Mouse (Mus musculus) common myeloid progenitor, adult 5-6 weeks (primary cell): ENCODE results near the gene Tnik. TPM values are rescaled to one million over a fixed set of nuclear protein-coding genes. Genes with fewer than 3 reads are reported as not detected.

Source experiments
- ATAC-seq: replicated peaks from 2 replicates; pipeline ENCODE4 v1.8.0; 2016; ENCODE audit warnings: low read depth, mild to moderate bottlenecking, moderate TSS enrichment, inconsistent platforms; ENCODE audit not compliant: poor library complexity, severe bottlenecking
- total RNA-seq: library from RNA; stranded (forward); fragments of 200-1000, 187-1606 nt; gene quantifications from 2 replicates; pipeline ENCODE4 v1.2.3, GENCODE M21; 2017

Gene Tnik
- total RNA-seq, 1 experiment from 2014 or later: 31.4 TPM

DNA sequence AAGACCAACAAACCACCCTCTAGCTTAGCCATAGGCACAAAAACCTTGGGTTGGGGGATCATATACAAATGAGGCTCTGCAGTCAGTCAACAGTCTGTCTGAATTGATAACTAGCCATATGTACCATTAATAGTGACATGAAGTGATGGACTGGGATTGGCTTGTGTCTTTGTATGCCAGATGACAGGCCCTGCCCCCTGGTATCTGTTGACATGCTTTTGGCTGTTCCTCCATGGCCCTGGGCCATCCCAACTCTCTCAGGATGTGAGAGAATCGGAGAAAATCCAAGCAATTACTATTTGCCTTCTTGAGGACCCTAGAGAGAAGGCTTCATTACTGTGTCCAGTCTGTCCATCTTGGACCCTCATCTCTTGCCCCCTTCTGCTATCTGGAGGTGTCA is 82.4 kb downstream of the Tnik start:
- ATAC-seq: no peak

DNA sequence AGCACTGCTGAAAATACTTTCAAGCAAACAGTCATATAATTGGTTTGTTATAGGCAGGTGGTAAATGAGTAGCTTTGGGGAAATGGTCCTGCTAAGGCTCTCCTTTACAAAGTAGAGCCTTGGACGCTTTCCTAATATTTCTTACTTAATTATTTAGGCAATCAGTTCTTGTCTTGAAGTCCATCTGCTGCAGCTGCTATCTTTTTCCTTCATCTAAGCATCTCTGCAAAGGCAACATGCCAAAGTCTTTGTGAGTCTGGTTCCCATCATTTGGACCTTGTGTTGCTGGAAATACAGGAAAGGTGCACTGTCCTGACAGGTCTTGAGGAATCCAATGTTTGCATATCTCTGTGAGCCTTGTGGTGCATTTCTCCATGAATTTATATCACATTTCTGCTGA is 82.9 kb downstream of the Tnik start:
- ATAC-seq: no peak

DNA sequence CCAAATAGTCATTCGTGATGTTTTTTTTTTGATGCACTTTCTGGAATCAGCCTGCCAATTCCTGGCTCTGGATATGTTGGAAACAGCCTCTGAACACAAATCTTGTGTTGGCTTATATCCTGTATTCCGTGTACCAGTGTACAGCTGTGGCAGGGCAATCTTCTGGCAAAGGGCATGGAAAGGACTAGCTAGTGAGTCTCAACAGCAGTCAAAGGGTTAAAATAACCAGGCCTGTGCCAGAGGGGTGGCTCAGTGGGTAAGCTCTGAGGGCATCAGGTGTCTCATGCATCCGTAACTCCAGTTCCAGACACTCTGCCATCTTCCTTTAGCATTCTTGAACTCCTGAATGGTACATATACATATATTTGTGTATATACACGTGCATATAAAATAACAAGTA is 83.5 kb downstream of the Tnik start:
- ATAC-seq: no peak

DNA sequence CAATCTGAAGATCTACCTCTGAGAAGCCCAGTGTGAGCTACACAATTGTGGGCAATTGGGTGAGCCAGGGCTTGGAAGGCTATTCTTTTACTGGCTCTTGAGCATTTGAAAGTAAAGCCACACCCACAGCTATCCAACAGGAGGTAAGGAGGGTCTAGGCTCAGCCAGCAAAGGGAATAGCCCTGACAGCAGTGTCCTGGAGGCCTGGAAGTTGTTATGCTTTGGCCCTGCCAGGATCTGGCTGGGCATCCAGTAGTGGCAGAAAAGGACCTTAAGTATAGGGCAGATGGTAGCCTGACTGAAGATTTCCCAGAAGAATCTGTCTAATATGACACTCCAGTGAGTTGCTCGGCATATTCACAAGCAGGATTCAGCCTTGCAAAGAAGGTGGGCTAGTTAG is 85.7 kb downstream of the Tnik start:
- no peak for ATAC-seq

DNA sequence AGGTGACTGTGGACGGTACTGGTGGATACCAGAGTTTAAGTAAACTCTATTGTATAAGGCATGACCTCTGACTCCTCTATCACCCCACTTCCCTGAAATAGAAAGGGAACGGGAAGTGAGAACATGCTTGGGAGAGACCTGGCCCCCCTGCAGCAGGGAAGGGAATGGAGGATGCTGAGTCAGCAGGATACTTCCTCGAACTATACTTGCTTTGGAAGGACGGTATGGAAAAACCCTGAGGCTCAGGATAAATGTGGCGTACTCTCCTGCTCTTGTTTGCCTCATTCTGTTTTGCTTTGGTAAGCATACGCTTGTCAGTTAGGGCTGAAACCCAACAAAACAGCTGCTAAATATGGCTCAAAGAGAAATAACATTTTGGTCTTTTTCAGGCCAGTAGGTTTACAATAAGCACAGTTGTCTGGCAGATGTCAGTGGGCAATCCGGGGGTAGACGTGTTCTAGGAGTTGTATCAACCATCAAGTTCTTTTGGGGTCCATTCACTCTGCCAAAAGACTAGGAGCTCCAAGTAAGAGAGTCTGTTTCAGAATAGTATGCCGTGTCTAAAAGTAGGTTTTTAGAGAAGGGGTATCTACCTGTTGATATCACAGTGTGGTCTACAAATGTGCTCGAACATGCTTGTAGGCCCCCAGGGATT is 87.3 kb downstream of the Tnik start:
- no peak for ATAC-seq

DNA sequence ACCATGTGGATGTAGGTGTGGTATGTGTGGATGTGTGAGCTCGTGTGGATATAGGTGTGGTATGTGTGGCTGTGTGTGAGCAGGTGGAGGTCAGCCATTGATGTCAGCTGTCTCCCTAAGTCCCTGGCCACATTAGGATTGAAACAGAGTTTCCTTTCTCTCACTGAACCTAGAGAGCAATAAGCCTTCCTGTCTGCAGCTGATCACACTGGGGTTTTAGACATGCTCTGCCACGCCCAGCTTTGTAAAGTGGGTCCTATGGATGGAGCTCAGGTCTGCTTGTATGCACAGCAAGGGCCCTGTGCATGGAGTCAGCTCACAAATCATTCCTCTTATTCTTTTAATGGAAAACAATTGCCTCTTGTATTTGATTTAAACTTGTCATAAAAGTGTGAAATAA is 95.4 kb downstream of the Tnik start:
- ATAC-seq: no peak

DNA sequence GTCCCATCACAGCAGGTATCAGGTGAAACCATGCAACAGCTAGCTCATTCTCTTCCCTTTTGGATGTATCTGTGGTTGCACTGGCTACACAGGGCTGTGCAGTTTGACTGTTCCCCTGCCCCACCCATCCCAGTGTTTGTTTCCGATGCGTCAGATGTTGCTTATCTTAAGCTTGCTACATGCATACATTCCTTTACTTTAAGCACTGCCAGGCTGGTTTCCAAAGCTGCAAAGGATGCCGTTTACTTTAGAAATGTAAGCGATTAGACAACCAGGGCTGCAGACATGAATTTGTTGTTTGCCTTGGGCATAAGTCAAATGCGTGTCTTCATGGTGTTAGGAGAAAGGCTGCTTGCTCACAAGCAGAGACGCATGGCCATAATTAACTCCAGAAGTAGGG is 96.1 kb downstream of the Tnik start:
- no peak for ATAC-seq

DNA sequence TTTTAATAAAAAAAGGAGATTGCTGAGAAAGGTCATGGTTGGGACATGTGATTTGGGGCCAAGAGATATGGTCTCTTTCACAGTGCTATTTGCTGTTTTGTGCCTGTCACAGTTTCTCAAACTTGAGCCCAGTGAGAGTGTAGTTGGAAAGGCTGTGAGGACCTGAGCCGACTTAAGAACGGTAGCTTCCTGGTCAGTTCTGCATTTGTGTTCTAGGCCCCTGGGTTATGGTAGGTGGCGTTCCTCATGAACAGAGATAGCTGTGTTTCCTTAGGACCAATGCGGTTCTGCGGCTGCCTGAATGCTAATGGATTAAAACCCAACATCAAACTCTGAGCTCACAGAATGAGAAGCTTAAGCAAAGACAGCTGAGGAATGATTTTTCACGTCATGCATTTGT is 98.0 kb downstream of the Tnik start:
- ATAC-seq: no peak

DNA sequence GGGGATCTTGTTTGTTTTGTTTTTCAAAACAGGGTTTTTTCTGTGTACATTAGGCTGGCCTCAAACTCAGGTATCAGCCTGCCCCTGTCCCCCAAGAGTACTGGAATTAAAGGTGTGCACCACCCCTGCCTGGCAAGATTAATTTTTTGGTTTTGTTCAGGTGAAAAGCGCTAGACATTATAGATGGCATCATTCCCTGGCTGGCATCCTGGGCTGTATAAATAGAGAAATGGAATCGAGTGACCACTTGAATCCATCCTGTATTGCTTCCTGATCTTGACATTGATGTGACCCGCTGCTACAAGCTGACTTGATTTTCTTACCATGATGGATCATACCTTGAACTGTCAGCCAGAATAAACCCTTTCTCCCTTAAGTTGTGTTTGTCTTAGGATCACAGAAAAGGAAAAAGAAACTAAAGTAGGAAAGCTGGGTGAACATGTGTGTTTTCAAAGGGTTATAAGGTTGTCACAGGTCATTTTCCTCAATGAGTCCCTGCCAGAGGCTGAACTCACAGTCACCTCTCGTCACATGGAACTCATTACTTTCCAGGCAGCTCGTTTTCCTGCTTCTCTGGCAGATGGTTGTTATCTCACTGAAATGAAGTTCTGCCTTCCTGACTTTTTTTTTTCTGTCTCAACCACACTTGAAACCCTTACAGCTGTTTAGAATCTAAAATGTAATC is 100.6 kb downstream of the Tnik start:
- ATAC-seq: no peak

DNA sequence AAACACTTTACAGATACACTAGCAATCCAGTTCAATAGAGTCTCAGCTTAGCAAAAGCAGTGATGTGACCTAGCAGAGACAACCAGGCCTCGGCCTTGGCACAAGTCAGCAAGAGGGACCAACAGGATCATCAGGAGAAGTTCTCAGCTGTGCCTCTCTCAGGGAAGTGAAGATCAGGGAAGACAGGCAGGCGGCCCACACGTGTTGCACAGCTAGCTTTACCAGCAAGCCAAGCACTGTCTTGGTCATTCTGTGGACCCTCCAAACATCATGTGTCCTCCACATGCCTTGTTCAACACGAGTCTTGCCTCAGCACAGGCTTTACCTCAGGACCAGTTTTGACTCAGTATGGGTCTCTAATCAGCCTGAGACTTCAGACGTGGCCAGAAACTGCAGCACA is 105.7 kb downstream of the Tnik start:
- no peak for ATAC-seq

DNA sequence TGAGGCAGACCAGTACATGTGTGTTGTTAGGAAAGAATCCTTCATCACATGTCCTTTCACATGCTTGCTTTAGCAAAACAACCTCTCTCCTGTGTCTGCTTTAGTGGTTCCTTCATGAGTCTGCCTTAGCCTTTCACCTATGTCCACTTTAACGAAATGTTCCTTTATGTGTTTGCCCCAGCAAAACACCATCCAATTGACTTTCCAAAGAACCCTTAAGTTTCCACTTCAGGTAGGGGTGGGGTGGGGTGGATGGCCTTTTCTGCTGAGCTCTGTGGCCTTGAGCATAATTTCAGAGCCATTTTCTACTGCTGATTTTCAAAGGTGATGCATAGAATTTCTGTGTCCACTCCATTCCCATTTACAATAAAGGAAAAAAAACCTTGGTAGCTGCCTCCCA is 106.3 kb downstream of the Tnik start:
- no peak for ATAC-seq

DNA sequence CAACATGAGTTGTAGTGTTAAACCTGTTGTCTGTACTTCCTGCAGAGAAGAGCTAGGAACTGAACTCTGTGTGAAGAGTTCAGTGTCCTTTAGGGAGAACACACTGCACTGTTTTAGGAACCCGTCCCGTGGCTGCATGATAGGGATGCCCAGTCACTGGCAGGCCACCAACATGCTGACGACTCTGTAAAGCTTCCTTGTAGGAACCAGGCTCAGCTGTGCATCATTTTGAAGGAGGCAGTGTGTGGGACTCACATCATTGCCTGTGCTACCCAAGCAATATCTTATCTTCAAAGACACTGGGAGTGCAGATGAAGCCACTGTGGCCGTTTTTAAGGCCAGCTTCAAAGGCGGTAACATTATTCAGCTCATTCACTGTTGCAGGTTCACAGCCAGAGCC is 106.7 kb downstream of the Tnik start:
- ATAC-seq: no peak

DNA sequence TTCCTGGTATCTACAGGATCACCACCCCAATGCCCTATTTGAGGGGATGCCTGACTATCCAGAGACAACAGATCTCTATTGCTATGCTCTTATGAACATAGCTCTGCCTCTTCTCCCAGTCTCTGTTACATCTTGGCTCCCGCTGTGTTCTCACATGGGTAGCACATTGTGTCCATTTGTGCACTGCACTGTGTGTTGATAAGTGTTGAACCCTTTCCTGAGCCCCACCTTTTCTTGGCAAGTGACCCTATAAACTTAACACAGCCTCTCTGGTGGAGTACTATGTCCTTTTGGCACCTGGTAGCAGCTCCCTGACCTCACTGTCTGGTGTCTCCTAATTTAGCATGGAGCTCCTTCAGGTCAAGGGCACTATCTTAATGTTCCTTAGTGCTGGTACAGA is 108.6 kb downstream of the Tnik start:
- no peak for ATAC-seq

DNA sequence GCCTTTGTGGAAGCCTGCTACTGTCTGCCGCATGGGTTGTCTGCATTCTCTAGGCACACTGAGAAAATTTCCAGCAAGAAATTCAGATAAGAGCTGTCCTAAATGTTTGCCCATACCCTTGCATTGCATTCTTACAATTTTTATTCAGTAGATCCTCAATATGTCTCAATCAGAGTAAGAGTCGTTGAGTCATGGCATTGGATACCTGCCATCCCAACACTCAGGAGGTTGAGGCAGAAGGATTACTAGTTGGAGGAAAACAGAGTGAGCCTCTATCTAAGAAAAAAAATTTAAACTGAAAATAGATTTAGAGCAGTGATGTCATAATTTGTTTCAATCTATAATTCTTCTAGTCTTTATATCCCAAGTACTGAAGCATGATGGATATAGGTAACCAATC is 109.4 kb downstream of the Tnik start:
- no peak for ATAC-seq

DNA sequence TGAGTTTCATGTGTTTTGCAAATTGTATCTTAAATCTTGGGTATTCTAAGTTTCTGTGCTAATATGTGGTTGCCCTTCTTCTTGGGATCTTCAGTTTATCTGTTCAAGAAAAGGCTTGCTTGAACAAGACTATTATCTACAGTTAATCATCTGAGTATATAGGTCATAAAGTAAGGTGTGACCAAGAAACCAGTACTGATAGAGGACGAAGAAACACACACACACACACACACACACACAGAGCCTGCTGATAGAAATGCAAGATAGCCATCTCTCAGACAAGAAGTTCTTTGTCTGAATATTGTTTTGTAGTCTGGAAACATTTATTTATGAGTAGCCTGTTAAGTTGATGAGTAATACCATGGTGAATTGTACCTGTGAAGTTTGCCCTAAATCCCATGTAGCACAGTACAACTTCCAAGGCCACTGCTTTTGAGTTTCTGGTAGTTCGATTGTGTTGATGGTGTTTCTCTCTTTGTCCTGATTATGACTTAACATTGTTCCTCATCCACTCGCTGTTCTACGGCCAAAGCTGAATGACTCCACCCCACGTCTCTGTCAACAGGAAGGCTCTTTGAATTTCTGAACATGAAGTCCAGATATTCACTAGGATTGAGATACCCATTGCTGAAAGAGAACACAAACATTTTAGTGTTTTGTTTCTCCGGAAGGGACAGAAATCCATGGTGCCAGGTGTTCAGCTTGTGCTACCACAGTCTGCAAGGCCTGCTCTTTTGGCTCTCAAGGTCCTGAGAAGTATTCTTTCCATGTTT is 111.9 kb downstream of the Tnik start:
- ATAC-seq: no peak

DNA sequence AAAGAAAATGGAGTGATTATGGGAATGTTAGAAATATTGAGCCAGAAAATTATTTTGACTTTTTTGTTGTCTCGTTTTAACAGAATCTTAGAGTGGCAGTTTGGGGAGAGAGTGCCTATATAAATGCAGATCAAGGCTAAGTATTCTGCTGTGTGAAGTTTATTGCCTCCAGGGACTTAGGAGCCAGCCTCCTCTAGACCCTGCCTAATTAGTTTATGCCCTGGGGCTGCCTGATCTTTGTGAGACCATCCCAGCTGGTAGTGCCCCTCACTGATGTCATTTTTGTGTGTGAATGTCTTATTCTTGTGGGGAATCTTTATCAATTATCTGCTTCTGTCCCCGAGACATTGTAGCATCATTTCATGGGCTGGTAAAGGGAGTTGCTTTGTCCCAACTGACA is 117.2 kb downstream of the Tnik start:
- no peak for ATAC-seq

DNA sequence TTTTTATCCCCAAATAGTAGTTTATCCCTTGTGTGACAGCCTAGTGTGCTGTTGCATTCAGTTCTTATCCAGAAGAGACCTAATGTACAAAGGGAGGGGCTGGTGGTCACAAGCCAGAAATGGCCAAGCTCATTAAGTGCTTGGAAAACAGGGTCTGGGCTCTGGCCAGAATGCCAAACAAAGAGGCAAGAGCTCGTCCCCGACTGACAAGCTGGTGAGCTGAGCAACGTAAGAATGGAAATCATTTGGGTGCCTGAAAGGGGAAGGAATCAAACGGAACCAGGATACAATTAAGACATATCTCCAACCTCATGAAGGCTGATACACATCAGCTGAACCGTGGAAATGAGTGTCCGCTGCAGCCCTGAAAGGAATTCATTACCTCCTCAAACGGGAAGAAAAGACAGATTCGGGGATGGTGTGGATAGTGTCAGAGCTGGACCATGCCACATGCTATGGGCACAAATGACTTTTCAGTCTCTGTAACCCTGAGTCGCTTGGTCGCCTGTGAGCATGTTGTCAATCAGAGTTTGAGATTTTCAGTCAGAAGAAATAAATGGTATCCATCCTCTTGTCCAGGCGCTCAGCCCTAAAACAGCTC is 120.6 kb downstream of the Tnik start:
- ATAC-seq: no peak

DNA sequence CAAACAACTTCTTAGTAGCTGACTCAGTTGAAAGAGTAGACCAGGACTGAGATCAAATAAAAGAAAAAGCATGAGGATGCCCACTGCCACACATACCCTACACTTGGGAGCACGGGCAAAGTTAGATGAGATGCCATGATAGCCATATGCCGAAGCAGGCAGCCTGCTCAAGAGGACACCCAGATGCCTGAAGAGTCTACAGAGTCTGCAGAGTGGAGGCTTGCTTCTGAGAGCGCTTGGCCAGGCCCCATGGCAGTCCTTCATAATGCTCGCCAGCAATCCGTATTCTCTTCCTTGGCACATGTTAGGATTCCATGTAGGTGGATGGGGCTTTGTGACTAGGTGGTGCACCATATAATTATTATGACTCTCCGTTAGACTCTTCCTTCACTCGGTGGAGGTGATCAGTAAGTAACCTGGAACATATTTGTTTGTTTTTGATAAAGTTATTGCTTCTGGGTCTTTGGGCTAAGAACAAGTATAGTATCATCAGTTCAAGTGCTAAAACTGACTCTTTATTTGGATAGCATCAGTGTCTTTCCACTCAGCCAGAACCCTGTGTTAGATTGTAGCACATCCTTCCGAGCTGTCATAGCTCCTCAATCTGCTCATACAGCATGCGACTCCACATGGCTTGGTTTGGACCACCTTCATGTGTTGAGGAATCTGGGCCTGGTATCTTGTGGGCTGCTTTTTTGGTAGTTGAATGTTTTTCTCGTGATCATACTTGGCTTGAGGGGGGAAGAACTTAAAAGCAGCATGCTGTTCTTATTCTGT is 122.4 kb downstream of the Tnik start:
- ATAC-seq: no peak

DNA sequence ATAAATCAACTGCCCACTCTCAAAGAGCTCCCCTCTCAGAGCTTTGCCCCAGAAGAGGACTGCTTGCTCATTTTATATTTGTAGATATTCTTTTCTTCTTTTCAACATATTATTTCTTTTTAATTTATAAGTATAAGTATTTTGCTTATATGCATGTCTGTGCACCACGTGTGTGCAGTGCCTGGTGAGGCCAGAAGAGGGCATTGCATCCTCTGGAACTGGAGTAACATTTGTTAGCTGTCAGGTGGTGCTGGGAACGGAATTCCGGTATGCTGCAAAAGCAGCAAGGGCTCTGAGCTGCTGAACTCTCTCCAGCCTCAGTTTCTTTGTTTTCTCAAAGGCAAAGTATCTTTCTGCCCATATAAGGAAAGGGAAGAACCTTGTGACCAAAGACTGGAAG is 125.5 kb downstream of the Tnik start:
- ATAC-seq: no peak

DNA sequence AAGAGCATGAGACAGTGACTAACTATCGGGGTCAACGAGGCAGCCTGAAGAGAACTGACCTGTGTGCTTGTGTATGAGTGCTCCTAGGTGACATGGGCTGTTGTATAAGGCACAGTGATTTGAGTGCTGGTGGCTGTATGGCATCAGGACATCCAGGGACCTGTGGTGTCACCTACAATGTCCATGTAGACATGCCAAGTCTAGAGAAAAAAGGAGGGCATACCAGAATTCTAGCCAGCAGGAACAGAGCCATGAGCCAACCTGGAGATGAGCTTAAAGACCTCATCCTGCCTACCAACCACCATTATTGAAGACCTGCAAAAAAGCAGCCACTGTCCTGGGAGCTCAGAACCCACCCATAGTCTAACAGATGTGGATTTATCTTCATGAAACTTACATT is 127.2 kb downstream of the Tnik start:
- no peak for ATAC-seq
